Mouse (Mus musculus): ENCODE results near the gene Kdm6b.
A peak's percentile ranks its signal among the peaks of the same experiment; 100 is the strongest.

- TF ChIP-seq CTCF (IDR thresholded peaks at IDR 0.05; ENCODE audit: low read depth) (peak; percentile 23; the same call in 1 of the 2 replicates), EP300 (optimal IDR thresholded peaks at IDR 0.05) (no peak)
These were observed 4.7 kb downstream of the Kdm6b start for GRCm38 (mm10) chr11:69408541-69409377.
